In genomic region chr14:47951041-47951440, GRCm38 (mm10) we compare ENCODE assay signal across 12 mouse cellular contexts.
"Had no signal": no experiment of that assay in that cellular context is flagged by ENCODE, and none has a peak within 500 bp of the region (broad histone marks: within the 10 kb centered on the region; RNA-seq: fewer than 3 reads in every experiment).

No protein-coding gene starts in this region.

- H3K9me3 ChIP-seq: liver, embryonic 13.5 days had no signal

- H3K4me1 ChIP-seq: liver, embryonic 13.5 days had no signal

- H3K27ac ChIP-seq: left cerebral cortex, adult 2 months; liver, embryonic 13.5 days had no signal

- H3K9ac ChIP-seq: liver, embryonic 13.5 days had no signal

- H3K4me3 ChIP-seq: left cerebral cortex, adult 2 months; liver, embryonic 13.5 days had no signal

- DNase-seq: layer of hippocampus, postnatal 36 days; liver, embryonic 13.5 days; lung, adult 2 months; lung, postnatal 14 days; lung, postnatal 4 days; midbrain, embryonic 14.5 days; thymus, adult 18-20 months; thymus, postnatal 36 days had no signal

- H3K27me3 ChIP-seq: liver, embryonic 13.5 days had no signal

- H3K36me3 ChIP-seq: liver, embryonic 13.5 days had no signal

- ATAC-seq: inflammation-experienced regulatory T-cells, adult 6 months; intestine, postnatal 0 days had no signal

- H3K4me2 ChIP-seq: liver, embryonic 13.5 days; midbrain, embryonic 11.5 days had no signal
